Mouse (Mus musculus) midbrain, embryonic 10.5 days (tissue): ENCODE measurements around the gene Flt3l. TPM values are rescaled to one million over a fixed set of nuclear protein-coding genes. Genes with fewer than 3 reads are reported as not detected.
"Not testable (repeated sequence)": the region's sequence is repeated elsewhere in the genome, so short reads cannot be mapped to it uniquely, and the experiment has no call there.

ENCODE experiments used
- DNase-seq: peaks from one replicate; pipeline ENCODE4 v3.0.0-alpha.2; 2017; ENCODE audit warnings: low spot score
- H3K27ac ChIP-seq: fragments of 300-500 bp; sonication (generic); replicated peaks from 2 replicates; pipeline ENCODE4 v1.5.1; 2016; ENCODE audit warnings: mild to moderate bottlenecking
- H3K27me3 ChIP-seq: fragments of 300-500 bp; sonication (generic); 2 replicates; pipeline ENCODE4 v1.6.1; 2016; ENCODE audit warnings: low read depth, mild to moderate bottlenecking; ENCODE audit not compliant: poor library complexity, severe bottlenecking
- H3K36me3 ChIP-seq: fragments of 300-500 bp; sonication (generic); 2 replicates; pipeline ENCODE4 v1.6.1; 2016; ENCODE audit warnings: mild to moderate bottlenecking, moderate library complexity
- H3K4me1 ChIP-seq: fragments of 300-500 bp; sonication (generic); 2 replicates; pipeline ENCODE4 v1.6.1; 2016
- H3K4me3 ChIP-seq: fragments of 300-500 bp; sonication (generic); 2 replicates; pipeline ENCODE4 v1.5.1; 2016; ENCODE audit warnings: mild to moderate bottlenecking, moderate library complexity
- H3K9me3 ChIP-seq: fragments of 300-500 bp; sonication (generic); replicated peaks from 2 replicates; pipeline ENCODE4 v1.6.1; 2016; ENCODE audit warnings: mild to moderate bottlenecking
- WGBS: fragments of 180-500 bp; shearing (Covaris S2); methylation state at CpG from one replicate; pipeline ENCODE4 v1.1.7; 2016; 5-methylcytosine and 5-hydroxymethylcytosine counted together
- polyA plus RNA-seq: library from polyadenylated mRNA; unstranded; fragments of >200 nt; fragmentation: Nextera tagmentation; extraction: Ambion mirVana; gene quantifications from 2 replicates; pipeline ENCODE4 v1.2.1, GENCODE M21; 2016

Gene Flt3l
- polyA plus RNA-seq, 1 experiment from 2014 or later, result 1.1 TPM

GRCm38 (mm10) chr7:45161612-45162473 is 25.6 kb upstream of the Flt3l start:
- peak overlapping the region; percentile 72; the same call in 1 of the 2 replicates for H3K27ac ChIP-seq
- peaks cover 21% of the 10 kb centered on the region for H3K4me1 ChIP-seq
- H3K27me3 ChIP-seq, result peaks cover 47% of the 10 kb centered on the region
- peak overlapping the region; percentile 55 for H3K4me3 ChIP-seq
- WGBS, result 5% methylated on average over 35 of the region's 35 CpGs
- DNase-seq, result peak; percentile 89
- peaks cover 40% of the 10 kb centered on the region for H3K36me3 ChIP-seq
- no peaks in the 10 kb centered on the region for H3K9me3 ChIP-seq

GRCm38 (mm10) chr7:45160866-45161265 is 24.6 kb upstream of the Flt3l start:
- DNase-seq, result no peak
- Histone ChIP-seq H3K27me3 (peaks cover 37% of the 10 kb centered on the region), H3K4me3 (no peak overlapping the region), H3K9me3 (no peaks in the 10 kb centered on the region), H3K36me3 (peaks cover 46% of the 10 kb centered on the region), H3K27ac (no peak overlapping the region), H3K4me1 (peaks cover 21% of the 10 kb centered on the region)
- whole genome bisulfite sequencing, result 97% methylated on average over 3 of the region's 3 CpGs

- 92% methylated on average over 6 of the region's 6 CpGs for WGBS
- peaks cover 25% of the 10 kb centered on the region for H3K4me1 ChIP-seq
Measured at GRCm38 (mm10) chr7:45160316-45160800, 24.1 kb upstream of the Flt3l start.

GRCm38 (mm10) chr7:45158991-45159390 is 22.8 kb upstream of the Flt3l start:
- DNase-seq, result no peak
- Histone ChIP-seq H3K27me3 (peaks cover 18% of the 10 kb centered on the region), H3K27ac (no peak overlapping the region), H3K4me3 (no peak overlapping the region), H3K4me1 (peaks cover 26% of the 10 kb centered on the region), H3K9me3 (no peaks in the 10 kb centered on the region), H3K36me3 (peaks cover 46% of the 10 kb centered on the region)
- 94% methylated on average over 6 of the region's 6 CpGs for WGBS

More at GRCm38 (mm10) chr7:45160316-45160800, 24.1 kb upstream of the Flt3l start:
- H3K4me3 ChIP-seq, result no peak overlapping the region
- H3K36me3 ChIP-seq, result peaks cover 46% of the 10 kb centered on the region
- H3K9me3 ChIP-seq, result no peaks in the 10 kb centered on the region
- peaks cover 32% of the 10 kb centered on the region for H3K27me3 ChIP-seq
- DNase-seq, result no peak
- no peak overlapping the region for H3K27ac ChIP-seq

DNA sequence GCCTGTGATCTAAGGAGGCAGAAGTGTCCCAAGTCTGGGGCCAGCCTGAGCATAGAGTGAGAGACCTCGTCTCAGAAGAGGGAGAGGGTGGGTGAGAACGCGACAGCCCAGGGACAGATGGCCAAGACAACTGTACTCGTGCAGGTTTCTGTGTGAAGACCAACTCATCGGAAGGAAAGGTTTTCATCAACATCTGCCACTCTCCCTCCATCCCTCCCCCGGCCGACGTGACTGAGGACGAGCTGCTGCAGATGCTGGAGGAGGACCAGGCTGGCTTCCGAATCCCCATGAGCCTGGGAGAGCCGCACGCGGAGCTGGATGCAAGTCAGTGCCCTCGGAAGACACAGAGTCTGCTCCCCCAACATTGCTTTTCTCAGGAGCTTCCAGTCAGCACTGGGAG is 21.2 kb upstream of the Flt3l start:
- H3K27me3 ChIP-seq, result peaks cover 3% of the 10 kb centered on the region
- no peak overlapping the region for H3K4me3 ChIP-seq
- H3K4me1 ChIP-seq, result peaks cover 23% of the 10 kb centered on the region
- DNase-seq, result no peak
- peaks cover 46% of the 10 kb centered on the region for H3K36me3 ChIP-seq
- no peaks in the 10 kb centered on the region for H3K9me3 ChIP-seq
- 89% methylated on average over 14 of the region's 14 CpGs for WGBS
- no peak overlapping the region for H3K27ac ChIP-seq

DNA sequence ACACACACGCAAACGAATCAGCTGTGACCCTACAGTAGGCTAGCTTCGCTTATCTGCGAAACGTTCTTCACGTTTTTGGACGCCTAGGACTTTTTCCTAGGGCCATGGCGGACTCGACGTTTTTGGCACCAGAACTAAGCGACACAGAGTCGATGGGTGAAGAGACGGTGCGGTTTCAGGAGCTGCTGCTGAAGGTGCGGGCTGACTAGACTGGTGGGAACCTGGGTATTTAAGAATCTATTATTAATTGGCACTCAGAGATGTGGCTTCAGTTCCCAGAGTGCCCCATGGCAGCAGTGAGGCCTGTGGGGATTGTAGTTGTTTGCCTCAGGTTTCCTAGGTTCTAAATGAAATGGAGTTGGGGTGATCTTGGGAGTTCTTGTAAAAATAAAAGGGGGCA is 20.0 kb upstream of the Flt3l start:
- Histone ChIP-seq H3K36me3 (peaks cover 46% of the 10 kb centered on the region), H3K4me1 (peaks cover 18% of the 10 kb centered on the region), H3K9me3 (no peaks in the 10 kb centered on the region), H3K4me3 (no peak overlapping the region), H3K27me3 (no peaks in the 10 kb centered on the region), H3K27ac (no peak overlapping the region)
- WGBS, result 94% methylated on average over 15 of the region's 15 CpGs
- no peak for DNase-seq

GRCm38 (mm10) chr7:45155590-45155989 is 19.4 kb upstream of the Flt3l start:
- Histone ChIP-seq H3K27me3 (no peaks in the 10 kb centered on the region), H3K36me3 (peaks cover 41% of the 10 kb centered on the region), H3K9me3 (no peaks in the 10 kb centered on the region), H3K4me1 (peaks cover 24% of the 10 kb centered on the region), H3K27ac (no peak overlapping the region), H3K4me3 (0 out of 2 replicates have a peak overlapping the region, but pooled peaks have one; percentile 75)
- 89% methylated on average over 9 of the region's 9 CpGs for WGBS
- no peak for DNase-seq

GRCm38 (mm10) chr7:45154993-45155514 is 18.8 kb upstream of the Flt3l start:
- Histone ChIP-seq H3K9me3 (no peaks in the 10 kb centered on the region), H3K27ac (peak overlapping the region; percentile 98), H3K36me3 (peaks cover 35% of the 10 kb centered on the region), H3K4me3 (peak overlapping the region; percentile 75), H3K4me1 (peaks cover 29% of the 10 kb centered on the region), H3K27me3 (no peaks in the 10 kb centered on the region)
- peak; percentile 46 for DNase-seq
- WGBS, result 83% methylated on average over 12 of the region's 12 CpGs

GRCm38 (mm10) chr7:45154096-45154992 is 18.1 kb upstream of the Flt3l start, which contains the start of the genes Pih1d1 and Aldh16a1:
Gene Pih1d1, plus strand, starts transcription at chr7:45154303.
Gene Aldh16a1, minus strand, starts transcription at chr7:45154584.
- WGBS, result 5% methylated on average over 69 of the region's 69 CpGs

GRCm38 (mm10) chr7:45153586-45153985 is 17.4 kb upstream of the Flt3l start:
- 5% methylated on average over 5 of the region's 5 CpGs for WGBS
- Histone ChIP-seq H3K27ac (peak overlapping the region; percentile 98), H3K36me3 (peaks cover 21% of the 10 kb centered on the region), H3K4me1 (peaks cover 41% of the 10 kb centered on the region), H3K4me3 (peak overlapping the region; percentile 75), H3K9me3 (no peaks in the 10 kb centered on the region), H3K27me3 (no peaks in the 10 kb centered on the region)
- DNase-seq, result no peak

More at GRCm38 (mm10) chr7:45154096-45154992, 18.1 kb upstream of the Flt3l start, which contains the start of the genes Pih1d1 and Aldh16a1:
- H3K4me3 ChIP-seq, result peak within 1 kb of the TSS; percentile 75
- H3K27me3 ChIP-seq, result no peaks in the 10 kb centered on the region
- peaks cover 28% of the 10 kb centered on the region for H3K36me3 ChIP-seq
- H3K9me3 ChIP-seq, result no peaks in the 10 kb centered on the region
- H3K27ac ChIP-seq, result peak within 1 kb of the TSS; percentile 98
- DNase-seq, result peak; percentile 96
- peaks cover 36% of the 10 kb centered on the region for H3K4me1 ChIP-seq

DNA sequence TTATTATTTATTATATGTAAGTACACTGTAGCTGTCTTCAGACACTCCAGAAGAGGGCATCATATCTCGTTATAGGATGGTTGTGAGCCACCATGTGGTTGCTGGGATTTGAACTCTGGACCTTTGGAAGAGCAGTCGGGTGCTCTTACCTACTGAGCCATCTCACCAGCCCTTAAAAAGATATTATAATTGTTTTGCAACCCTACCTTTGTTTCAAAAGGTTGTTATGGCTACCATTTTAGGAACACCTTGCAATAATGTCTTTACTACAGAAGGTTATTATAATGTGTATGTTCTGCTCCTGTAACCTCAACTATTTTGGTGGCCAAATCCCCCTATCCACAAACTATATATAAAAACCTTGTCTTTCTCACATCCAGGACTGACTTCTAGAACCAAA is 16.8 kb upstream of the Flt3l start:
- H3K27me3 ChIP-seq, H3K9me3 ChIP-seq, DNase-seq, H3K27ac ChIP-seq: not testable (repeated sequence)
- peaks cover 41% of the 10 kb centered on the region for H3K4me1 ChIP-seq
- 94% methylated on average over 2 of the region's 2 CpGs for WGBS
- H3K4me3 ChIP-seq, result peak overlapping the region; percentile 75
- H3K36me3 ChIP-seq, result peaks cover 20% of the 10 kb centered on the region

DNA sequence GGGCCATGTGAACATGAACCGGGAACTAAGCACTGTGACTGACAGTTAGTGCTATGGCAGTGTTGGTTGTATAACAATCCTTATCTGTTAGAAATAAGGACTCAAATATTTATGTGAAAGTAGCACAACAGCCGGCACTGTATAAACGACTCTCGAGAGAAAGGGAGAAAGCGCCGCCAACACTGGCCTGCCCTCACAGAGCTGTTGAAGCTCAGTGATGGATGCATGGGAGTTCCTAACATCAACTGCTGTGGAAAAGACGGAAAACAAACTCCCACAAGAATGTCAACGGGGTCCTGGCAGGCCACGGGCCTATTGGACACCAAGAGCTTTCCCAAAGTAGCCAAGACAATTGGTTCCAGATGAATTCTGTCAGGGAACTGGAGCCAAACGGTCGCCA is 15.1 kb upstream of the Flt3l start:
- no peaks in the 10 kb centered on the region for H3K27me3 ChIP-seq
- WGBS, result 76% methylated on average over 11 of the region's 11 CpGs
- H3K4me3 ChIP-seq, result no peak overlapping the region
- DNase-seq, result no peak
- peaks cover 23% of the 10 kb centered on the region for H3K36me3 ChIP-seq
- H3K9me3 ChIP-seq, result no peaks in the 10 kb centered on the region
- no peak overlapping the region for H3K27ac ChIP-seq
- peaks cover 41% of the 10 kb centered on the region for H3K4me1 ChIP-seq
